Mouse (Mus musculus) ES-Bruce4 (cell line): ENCODE measurements at regions not wholly inside any gene's neighbourhood (a gene's known extent, or its start where the extent isn't known, plus 50 kb on each side); places are given as distances from the start of the nearest gene placed in this dataset.
"Not testable (repeated sequence)": the region's sequence is repeated elsewhere in the genome, so short reads cannot be mapped to it uniquely, and the experiment has no call there.

Source experiments
- H3K27ac ChIP-seq: 2 replicates; pipeline ENCODE4 v1.5.1; 2012; ENCODE audit warnings: low read length, inconsistent platforms; ENCODE audit not compliant: insufficient read depth
- H3K27me3 ChIP-seq: 2 replicates; pipeline ENCODE4 v1.6.1; 2012; ENCODE audit warnings: mild to moderate bottlenecking, low read length, inconsistent platforms; ENCODE audit not compliant: control insufficient read depth, poor library complexity, insufficient read depth, severe bottlenecking
- H3K36me3 ChIP-seq: 2 replicates; pipeline ENCODE4 v1.6.1; 2012; ENCODE audit warnings: inconsistent platforms, mild to moderate bottlenecking, low read length, moderate library complexity; ENCODE audit not compliant: control insufficient read depth, poor library complexity, insufficient read depth, severe bottlenecking
- H3K4me1 ChIP-seq: one replicate; pipeline ENCODE4 v1.8.1; 2011; ENCODE audit warnings: low read length; ENCODE audit not compliant: control insufficient read depth, insufficient read depth
- H3K4me3 ChIP-seq: 2 replicates; pipeline ENCODE4 v1.5.1; 2011; ENCODE audit warnings: low read depth, mild to moderate bottlenecking, low read length
- H3K9ac ChIP-seq: 2 replicates; pipeline ENCODE4 v1.6.1; 2012; ENCODE audit warnings: low read depth, mild to moderate bottlenecking, inconsistent platforms; ENCODE audit not compliant: poor library complexity, severe bottlenecking
- H3K9me3 ChIP-seq: replicated peaks from 2 replicates; pipeline ENCODE4 v1.6.1; 2012; ENCODE audit warnings: mild to moderate bottlenecking, low read length, inconsistent platforms; ENCODE audit not compliant: control insufficient read depth, poor library complexity, insufficient read depth, severe bottlenecking
- CTCF ChIP-seq: IDR thresholded peaks from one replicate; pipeline ENCODE4 v1.8.1; 2011; ENCODE audit warnings: low read depth, low read length
- EP300 ChIP-seq: IDR thresholded peaks from 2 replicates; pipeline ENCODE4 v1.6.1; 2011; ENCODE audit warnings: low read depth, low read length; ENCODE audit not compliant: insufficient read depth
- POLR2A ChIP-seq: IDR thresholded peaks from one replicate; pipeline ENCODE4 v1.8.1; 2011; ENCODE audit warnings: low read length; ENCODE audit not compliant: insufficient read depth

DNA sequence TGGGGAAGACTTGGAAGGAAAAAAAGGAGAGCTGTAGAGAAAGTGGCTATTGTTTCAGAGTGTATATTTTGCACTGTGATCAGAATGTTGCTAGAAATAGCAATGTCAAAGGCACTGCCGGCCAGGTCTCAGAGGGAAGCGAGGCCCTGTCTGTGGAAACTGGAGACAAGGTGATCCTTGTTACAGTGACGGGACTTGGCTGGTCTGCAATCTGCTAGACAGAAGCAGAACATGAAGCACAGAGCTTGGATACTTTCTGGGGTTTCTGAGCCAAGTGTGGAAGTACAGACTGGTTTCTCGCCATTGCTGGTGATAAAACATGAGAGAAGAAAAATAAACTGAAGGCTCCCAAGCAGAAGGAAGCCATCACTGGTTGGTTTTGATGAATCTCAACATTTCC is 198.3 kb upstream of the Slc7a14 start:
- H3K4me1 ChIP-seq, result no peaks in the 10 kb centered on the region
- no peaks in the 10 kb centered on the region for H3K27me3 ChIP-seq
- H3K9me3 ChIP-seq, result no peaks in the 10 kb centered on the region
- no peak overlapping the region for H3K9ac ChIP-seq
- no peaks in the 10 kb centered on the region for H3K36me3 ChIP-seq
- no peak overlapping the region for H3K4me3 ChIP-seq
- H3K27ac ChIP-seq, result no peak overlapping the region
- TF ChIP-seq EP300 (no peak), CTCF (no peak), POLR2A (no peak)

- Histone ChIP-seq H3K27me3 (no peaks in the 10 kb centered on the region), H3K4me1 (no peaks in the 10 kb centered on the region), H3K36me3 (no peaks in the 10 kb centered on the region), H3K9me3 (peaks cover 11% of the 10 kb centered on the region), H3K27ac (no peak overlapping the region), H3K4me3 (no peak overlapping the region), H3K9ac (no peak overlapping the region)
- no peak for TF ChIP-seq EP300
- TF ChIP-seq POLR2A, result no peak
- TF ChIP-seq CTCF, result no peak
Measured at GRCm38 (mm10) chr3:31499201-31499968, 189.2 kb upstream of the Slc7a14 start.

GRCm38 (mm10) chr3:31495287-31495686 is 185.1 kb upstream of the Slc7a14 start:
- no peak for TF ChIP-seq EP300
- no peak for TF ChIP-seq CTCF
- no peak for TF ChIP-seq POLR2A
- Histone ChIP-seq H3K27me3 (no peaks in the 10 kb centered on the region), H3K4me1 (no peaks in the 10 kb centered on the region)

GRCm38 (mm10) chr3:31494706-31495105 is 184.5 kb upstream of the Slc7a14 start:
- Histone ChIP-seq H3K9ac (no peak overlapping the region), H3K4me1 (no peaks in the 10 kb centered on the region), H3K36me3 (no peaks in the 10 kb centered on the region), H3K27ac (no peak overlapping the region), H3K9me3 (peaks cover 22% of the 10 kb centered on the region), H3K27me3 (no peaks in the 10 kb centered on the region), H3K4me3 (no peak overlapping the region)
- TF ChIP-seq EP300 (no peak), POLR2A (no peak), CTCF (no peak)

More at GRCm38 (mm10) chr3:31495287-31495686, 185.1 kb upstream of the Slc7a14 start:
- no peak overlapping the region for H3K4me3 ChIP-seq
- no peak overlapping the region for H3K9ac ChIP-seq
- H3K27ac ChIP-seq, result no peak overlapping the region
- peaks cover 17% of the 10 kb centered on the region for H3K9me3 ChIP-seq
- H3K36me3 ChIP-seq, result no peaks in the 10 kb centered on the region

DNA sequence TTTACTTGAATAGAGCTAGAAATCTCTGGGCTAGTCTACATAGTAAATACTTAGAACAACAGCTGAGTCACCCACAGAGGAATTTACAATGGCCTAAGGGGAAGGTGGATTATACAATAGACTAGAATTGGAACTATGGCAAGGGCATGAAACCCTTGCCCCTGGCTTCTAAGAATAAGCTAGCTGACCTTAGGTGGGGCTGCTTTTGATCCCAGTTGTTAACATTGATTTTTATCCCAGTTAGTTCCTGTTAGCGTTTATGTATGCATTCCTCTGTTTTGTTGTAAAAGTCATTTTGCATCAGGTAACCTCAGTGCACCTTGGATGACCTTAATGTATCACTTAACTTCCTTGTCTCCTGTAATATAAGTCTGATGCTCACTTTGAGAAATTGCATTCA is 181.6 kb upstream of the Slc7a14 start:
- H3K9me3 ChIP-seq, result peaks cover 21% of the 10 kb centered on the region
- not testable (repeated sequence) for H3K27me3 ChIP-seq, H3K4me3 ChIP-seq, H3K36me3 ChIP-seq, H3K4me1 ChIP-seq, H3K27ac ChIP-seq, H3K9ac ChIP-seq

DNA sequence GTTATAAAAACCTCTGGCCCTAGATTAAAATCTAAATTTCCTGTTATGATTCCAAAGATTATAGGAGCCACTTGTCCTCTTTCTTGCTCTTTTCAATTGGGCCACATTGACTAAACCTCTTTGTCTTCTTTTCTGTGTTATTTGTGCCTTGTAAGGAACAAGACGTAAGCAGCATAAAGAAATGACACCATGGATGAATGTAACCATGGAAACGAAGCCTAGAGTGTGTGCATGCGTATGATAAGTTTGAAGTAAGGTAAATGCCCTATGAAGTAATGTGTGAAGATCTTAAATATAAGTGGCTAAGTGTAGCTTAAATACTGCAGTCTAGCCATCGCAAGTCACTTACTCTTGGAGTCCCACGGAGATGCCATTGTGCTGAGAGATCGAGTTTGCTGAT is 177.4 kb upstream of the Slc7a14 start:
- Histone ChIP-seq H3K36me3 (no peaks in the 10 kb centered on the region), H3K9ac (no peak overlapping the region), H3K4me1 (no peaks in the 10 kb centered on the region), H3K27ac (no peak overlapping the region), H3K9me3 (peaks cover 14% of the 10 kb centered on the region), H3K4me3 (no peak overlapping the region), H3K27me3 (no peaks in the 10 kb centered on the region)
- no peak for TF ChIP-seq EP300
- TF ChIP-seq CTCF, result no peak
- no peak for TF ChIP-seq POLR2A
